Mouse (Mus musculus) embryo, embryonic 11 days (tissue): ENCODE results near the gene Brd1.
"Not testable (repeated sequence)": the region's sequence is repeated elsewhere in the genome, so short reads cannot be mapped to it uniquely, and the experiment has no call there.

Source experiments
- DNase-seq: peaks from one replicate; pipeline ENCODE4 v3.0.0-alpha.2; 2015

The Brd1 gene

GRCm38 (mm10) chr15:88727204-88727603 is 6.8 kb downstream of the Brd1 start:
- DNase-seq: no peak

DNA sequence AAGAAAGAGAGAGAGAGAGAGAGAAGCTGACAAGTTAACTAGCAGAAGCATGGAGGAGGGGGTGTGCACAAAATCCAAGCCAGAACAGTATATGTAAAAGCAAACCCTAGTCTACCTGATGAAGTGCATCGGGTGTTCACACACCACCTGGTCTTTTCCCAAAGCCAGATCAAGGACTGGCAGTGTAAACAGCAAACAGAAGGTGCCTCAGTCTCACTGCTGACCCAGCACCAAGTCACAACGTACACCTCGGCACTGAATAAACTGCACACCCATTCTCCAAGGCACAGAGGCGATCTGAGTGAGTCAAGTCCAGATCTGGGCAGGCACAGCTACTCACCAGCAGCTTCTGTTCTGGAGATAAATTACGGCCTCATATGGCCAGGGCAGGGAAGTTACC is 9.0 kb downstream of the Brd1 start:
- no peak for DNase-seq

DNA sequence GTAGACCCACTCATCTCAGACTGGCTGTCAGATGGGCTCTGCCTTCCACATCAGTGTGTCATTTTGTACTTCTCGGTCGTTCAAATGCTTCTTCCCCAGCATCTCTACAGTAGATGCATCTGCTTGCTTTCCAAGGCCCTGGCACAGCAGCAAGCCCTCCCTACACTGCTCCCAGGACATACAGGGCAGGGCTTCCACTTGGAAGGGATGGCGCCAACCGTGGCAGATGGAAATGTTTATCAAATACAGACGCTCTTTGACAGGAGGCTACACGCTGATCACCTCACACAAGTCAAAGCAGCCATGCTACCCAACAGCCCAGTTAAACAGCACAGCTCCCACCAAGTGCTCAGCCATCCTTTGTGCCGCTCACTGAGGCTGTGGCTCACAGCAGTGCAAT is 9.7 kb downstream of the Brd1 start:
- DNase-seq: no peak

- no peak for DNase-seq
Measured at GRCm38 (mm10) chr15:88723205-88723604, 10.8 kb downstream of the Brd1 start.

DNA sequence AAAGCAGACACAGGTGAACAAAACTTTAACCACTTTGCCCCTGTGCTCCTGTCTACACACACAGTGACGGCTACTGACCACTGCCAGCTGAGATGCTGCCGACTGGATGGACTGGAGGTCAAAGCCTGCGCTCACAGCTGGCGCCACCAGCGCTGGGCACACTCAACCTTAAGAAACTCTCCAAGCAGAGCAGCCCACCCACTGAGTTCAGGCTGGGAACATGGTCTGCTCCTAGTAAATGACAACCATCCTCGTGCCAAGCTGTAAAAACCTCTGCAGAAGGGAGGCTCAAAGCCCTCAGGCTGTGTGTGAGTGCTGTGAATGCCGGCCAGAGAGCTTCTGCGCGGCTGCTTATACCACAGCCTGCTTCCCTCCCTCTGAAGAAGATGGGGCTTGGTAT is 16.8 kb downstream of the Brd1 start:
- peak; percentile 7 for DNase-seq

DNA sequence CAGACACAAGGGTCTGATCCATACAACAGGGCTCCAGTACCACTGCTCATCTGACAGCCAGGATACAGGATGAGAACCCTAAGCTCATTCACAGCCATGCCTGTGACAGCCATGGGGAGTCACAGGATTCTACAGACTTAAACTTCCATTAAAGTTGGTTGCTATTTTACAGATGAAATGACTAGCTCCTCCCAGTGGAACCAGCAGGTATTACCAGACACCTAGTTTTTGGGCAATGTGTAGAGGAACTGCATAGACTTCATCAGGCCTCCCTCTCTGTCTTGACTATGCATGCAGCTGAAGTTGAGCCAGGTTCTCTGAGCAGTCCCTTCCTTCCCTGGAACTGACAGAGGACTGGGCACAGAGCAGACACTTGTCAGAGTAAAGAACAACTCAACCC is 17.7 kb downstream of the Brd1 start:
- DNase-seq: peak; percentile 14

DNA sequence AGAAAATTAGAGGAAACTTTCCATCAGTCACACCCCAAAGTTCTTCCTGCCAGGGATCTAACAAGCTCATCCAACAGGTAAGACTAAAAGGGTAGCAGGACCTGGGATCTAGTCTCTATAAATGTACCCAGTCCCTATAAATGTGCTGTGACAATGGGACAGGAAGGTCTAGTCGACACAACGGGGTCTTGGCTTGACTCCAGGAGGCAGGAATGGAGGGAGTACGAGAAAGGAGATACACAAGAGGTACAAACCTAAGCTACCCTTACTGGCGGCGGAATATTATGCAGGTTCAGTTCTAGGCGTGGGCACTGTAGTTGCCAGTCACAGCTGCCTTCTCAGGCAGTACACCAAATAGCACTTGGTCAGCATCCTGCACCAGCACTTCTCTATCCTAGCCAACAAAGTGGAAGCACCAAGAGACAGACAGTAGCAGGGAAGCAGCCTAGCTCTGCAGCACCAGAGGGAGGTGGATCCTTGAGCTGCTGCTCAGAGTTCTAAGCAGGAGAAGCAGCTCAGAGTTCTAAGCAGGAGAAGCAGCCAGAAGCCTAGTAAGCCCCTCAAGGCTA is 19.9 kb downstream of the Brd1 start:
- DNase-seq: no peak

DNA sequence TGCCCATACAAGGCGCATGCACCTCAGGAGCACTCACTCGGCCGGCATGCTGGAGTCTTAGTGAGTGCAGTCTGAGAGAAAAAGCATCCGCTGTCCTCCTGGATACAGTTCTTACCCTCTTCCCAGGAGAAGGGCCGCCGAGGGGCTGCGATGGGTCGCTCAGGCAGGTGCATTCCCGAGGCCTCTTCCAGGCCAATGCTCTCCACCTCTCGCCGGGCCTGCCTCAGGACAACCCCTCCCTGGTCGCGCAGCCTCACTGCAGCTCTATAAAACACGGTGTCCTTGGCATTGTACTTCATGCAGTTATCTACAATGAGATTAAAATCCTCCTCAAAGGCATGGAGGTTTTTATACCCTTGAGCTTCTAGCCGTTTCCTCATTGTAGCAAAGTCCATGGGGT is 21.5 kb downstream of the Brd1 start:
- no peak for DNase-seq

GRCm38 (mm10) chr15:88709878-88710277 is 24.2 kb downstream of the Brd1 start:
- no peak for DNase-seq

DNA sequence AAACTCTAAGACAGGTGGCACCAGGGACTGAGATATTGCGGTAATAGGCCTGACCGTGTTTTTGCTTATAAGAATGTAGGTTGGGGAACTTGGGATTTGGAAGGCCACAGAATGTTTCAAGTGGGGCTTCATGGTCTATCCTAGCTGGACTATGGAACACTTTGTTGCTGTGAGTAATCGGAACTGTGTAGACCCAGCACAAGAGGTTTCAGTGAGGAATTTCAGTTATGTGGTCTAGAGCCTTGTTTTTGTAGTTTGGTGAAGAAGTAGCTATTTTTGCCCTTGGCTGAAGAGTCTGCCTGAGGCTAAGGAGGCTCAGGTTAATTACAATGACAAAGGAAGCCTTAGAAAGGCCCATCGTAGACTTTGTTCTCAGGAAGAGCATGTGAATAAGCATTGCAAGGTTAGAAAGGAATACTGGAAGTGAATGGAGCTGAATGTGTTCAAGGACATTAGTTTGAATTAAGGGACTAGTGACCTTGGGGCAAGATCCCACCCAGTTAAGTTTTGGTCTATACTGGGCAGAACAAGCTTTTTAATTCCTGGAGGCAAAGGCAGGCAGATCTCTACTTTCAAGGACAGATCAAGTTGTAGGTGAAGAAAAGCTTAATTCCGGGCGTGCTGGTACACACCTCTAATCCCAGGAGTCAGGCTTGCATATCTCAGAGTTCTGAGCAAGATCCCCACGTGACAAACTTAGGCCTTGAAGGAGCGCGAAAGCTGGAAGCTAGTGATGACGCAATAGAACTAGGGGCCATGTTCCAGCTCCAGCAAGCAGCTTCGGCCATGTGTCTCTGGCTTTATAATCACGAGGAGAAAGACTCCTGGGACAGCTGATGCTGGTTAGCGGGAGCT is 25.1 kb downstream of the Brd1 start:
- no peak for DNase-seq

- no peak for DNase-seq
Measured at GRCm38 (mm10) chr15:88708204-88708603, 25.8 kb downstream of the Brd1 start.

- not testable (repeated sequence) for DNase-seq
Measured at GRCm38 (mm10) chr15:88706987-88707386, 27.0 kb downstream of the Brd1 start.

DNA sequence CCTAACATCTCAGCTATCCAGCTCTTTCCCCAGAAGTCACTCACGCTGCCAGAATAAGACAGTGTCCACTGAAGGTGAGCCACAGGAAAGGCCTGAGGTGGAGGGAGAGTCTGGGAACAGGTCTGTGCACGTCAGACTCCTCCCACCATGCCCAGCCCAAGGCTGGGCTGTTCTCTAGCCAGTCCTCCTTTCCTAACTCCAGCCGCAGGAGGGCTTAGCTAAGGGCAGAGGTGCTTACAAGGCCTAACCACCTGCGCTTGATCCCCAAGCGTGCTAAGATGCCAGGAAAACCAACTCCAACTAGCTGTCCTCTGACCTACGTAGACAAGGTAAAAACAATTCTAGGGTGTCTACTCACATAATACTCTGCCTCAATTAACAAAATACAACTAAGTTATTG is 27.7 kb downstream of the Brd1 start:
- DNase-seq: no peak

DNA sequence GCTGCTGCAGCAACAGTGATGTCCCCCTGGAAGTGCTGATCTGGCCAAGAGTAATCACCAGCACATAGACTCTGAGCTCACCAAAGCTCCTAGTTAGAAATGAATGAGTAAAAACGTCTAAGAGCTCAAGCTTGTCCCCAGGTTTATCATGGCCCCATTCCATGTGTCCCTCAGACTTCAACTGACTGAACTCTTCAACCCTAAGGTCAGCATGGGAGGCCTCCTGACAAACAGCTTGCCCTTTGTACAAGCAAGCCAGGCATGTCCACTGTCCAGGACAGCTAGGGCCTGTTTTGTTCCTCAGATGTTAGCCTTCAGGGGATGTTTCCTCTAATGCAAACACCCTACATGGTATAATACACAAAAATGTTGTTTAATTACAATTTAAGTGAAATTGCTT is 29.7 kb downstream of the Brd1 start:
- DNase-seq: no peak

- DNase-seq: no peak
Measured at GRCm38 (mm10) chr15:88702501-88702900, 31.5 kb downstream of the Brd1 start.

- no peak for DNase-seq
Measured at GRCm38 (mm10) chr15:88700759-88701158, 33.3 kb downstream of the Brd1 start.

- no peak for DNase-seq
Measured at GRCm38 (mm10) chr15:88699508-88699907, 34.5 kb downstream of the Brd1 start.

DNA sequence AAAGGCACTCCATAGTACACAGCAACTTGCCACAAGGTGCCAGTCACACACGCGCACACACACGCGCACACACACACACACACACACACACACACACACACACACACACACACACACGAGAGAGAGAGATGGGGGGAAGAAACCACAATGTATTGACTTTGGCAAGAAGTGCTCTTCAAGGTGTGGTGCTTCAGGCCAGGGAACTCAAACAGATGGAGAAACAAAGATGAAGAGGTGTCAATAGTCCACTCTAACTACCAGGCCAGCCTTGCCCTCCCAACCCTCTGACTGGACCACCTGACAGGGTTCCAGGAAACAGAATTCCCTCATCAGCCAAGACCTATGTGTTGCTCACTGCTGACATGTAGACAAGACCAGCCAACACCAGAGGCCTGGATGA is 36.4 kb downstream of the Brd1 start:
- no peak for DNase-seq

DNA sequence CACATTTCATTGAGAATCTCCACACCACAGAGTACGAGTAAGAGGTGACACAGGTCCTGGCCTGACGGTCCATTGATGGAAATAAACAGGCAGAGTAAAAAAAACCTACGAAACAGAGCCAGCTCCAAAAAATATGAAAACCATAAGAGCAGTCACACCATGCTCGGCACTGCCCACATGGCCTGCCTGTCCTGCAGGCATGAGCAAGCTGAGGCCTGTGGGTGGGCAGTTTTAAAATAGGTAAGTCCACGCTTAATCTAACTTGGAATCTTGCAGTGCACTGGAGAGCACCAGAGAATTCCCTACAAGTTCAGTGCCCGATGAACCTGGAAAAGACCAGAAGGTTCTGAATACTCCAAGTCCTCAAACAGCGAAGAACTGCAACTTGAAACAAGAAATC is 38.0 kb downstream of the Brd1 start:
- no peak for DNase-seq

DNA sequence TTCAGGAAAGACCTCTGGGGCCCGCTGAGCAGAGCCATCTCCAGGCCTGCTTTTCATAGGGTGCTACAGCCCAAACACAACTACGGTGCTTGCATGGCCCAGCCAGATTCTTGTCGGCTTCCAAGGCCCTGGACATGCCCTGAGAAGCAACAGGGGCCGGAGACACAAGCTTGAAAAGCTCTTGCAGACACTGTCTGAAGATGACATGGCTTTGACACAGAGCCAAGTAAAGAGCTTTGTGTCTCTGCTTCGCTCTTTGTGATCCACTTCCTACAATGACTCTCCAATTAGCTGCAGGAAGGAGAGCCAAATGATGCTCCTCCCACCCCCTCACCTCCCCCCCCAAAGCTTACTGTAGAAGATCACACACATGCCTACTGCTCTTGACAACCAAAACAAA is 40.0 kb downstream of the Brd1 start:
- no peak for DNase-seq

DNA sequence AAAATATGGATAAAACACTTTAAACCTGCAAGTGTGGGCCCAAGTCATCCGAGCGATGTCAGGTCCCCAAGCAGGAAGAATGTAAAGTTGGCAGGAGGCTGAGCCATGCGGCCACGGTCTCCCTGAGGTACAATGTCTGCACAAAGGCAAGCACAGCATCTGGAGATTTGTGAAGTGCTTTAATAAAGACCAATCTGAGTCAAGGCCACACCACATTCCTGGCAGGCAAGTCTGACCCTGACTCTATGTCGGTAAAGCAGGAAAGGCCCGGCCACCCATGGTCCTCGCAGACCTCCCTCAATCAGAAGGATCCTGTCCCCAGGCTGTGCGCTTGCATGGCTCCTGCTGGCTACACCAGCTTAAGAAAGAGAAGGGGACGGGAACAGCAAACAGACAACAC is 41.3 kb downstream of the Brd1 start:
- no peak for DNase-seq

- DNase-seq: no peak
Measured at GRCm38 (mm10) chr15:88691129-88691528, 42.9 kb downstream of the Brd1 start.

- DNase-seq: no peak
Measured at GRCm38 (mm10) chr15:88688120-88688519, 45.9 kb downstream of the Brd1 start.

DNA sequence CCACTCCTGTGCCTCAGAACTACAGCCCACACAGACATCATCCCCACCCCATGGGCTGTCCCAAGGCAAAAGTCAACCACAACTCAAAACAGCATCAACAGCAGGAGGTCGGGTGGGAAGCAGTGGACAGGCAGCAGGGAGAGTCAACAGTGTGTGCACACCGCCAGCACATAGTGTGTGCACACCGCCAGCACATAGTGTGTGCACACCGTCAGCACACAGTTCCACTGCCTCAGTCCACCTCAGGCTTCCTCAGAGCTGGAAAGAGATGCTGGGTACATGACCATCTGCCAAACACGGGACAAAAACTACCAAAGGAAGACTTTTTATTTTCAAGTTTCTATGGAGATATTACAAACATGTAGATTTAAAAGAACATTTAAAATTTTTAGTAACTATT is 47.3 kb downstream of the Brd1 start:
- no peak for DNase-seq

DNA sequence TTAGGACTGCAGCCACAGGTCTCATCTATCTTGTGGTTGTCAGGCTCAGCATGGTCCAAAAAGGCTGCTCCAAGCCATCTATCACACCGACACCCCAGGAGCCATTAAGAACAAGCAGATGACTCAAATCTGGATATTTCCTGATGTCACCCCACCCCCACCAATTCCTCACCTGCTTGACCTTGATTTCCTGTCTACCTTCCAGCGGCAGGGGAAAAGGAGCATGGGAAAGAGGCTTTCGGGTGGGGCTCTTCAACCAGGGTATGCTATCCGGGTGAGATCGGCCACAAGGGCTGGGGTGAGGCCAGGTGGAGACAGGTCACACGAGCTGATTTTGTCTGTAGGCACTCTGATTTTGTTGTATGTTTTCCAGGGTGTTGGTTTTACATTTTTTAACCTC is 50.0 kb downstream of the Brd1 start:
- DNase-seq: no peak
